Mouse (Mus musculus) intestine, embryonic 15.5 days (tissue): ENCODE results near the gene Cep97. TPM values are rescaled to one million over a fixed set of nuclear protein-coding genes. Genes with fewer than 3 reads are reported as not detected.

Source experiments
- ATAC-seq: fragments of 200-750 bp; cut with Nextera tagmentation; 2 replicates; pipeline ENCODE4 v1.8.0; 2017; ENCODE audit warnings: moderate TSS enrichment, moderate library complexity
- H3K27ac ChIP-seq: fragments of 300-500 bp; sonication (generic); 2 replicates; pipeline ENCODE4 v1.5.1; 2015; ENCODE audit warnings: mild to moderate bottlenecking, inconsistent platforms
- H3K27me3 ChIP-seq: fragments of 300-500 bp; sonication (generic); replicated peaks from 2 replicates; pipeline ENCODE4 v1.6.1; 2015; ENCODE audit warnings: inconsistent platforms
- H3K36me3 ChIP-seq: fragments of 300-500 bp; sonication (generic); 2 replicates; pipeline ENCODE4 v1.6.1; 2015; ENCODE audit warnings: inconsistent platforms
- H3K4me1 ChIP-seq: fragments of 300-500 bp; sonication (generic); replicated peaks from 2 replicates; pipeline ENCODE4 v1.6.1; 2015; ENCODE audit warnings: inconsistent platforms
- H3K4me2 ChIP-seq: fragments of 300-500 bp; sonication (generic); replicated peaks from 2 replicates; pipeline ENCODE4 v1.6.1; 2015; ENCODE audit warnings: mild to moderate bottlenecking, inconsistent platforms
- H3K4me3 ChIP-seq: fragments of 300-500 bp; sonication (generic); replicated peaks from 2 replicates; pipeline ENCODE4 v1.5.1; 2015; ENCODE audit warnings: inconsistent platforms
- H3K9ac ChIP-seq: fragments of 300-500 bp; sonication (generic); 2 replicates; pipeline ENCODE4 v1.6.1; 2015; ENCODE audit warnings: inconsistent platforms
- H3K9me3 ChIP-seq: fragments of 300-500 bp; sonication (generic); 2 replicates; pipeline ENCODE4 v1.6.1; 2016; ENCODE audit warnings: inconsistent platforms
- WGBS: fragments of 180-500 bp; shearing (Covaris S2); methylation state at CpG from one replicate; pipeline ENCODE4 v1.1.7; 2015; 5-methylcytosine and 5-hydroxymethylcytosine counted together
- polyA plus RNA-seq: library from polyadenylated mRNA; unstranded; fragments of >200 nt; fragmentation: Nextera tagmentation; extraction: Ambion mirVana; gene quantifications from 2 replicates; pipeline ENCODE4 v1.2.1, GENCODE M21; 2015

The Cep97 gene
- 5.9 and 6.7 TPM in 2 replicates for polyA plus RNA-seq

GRCm38 (mm10) chr16:55934453-55935037 is at the start of gene Cep97:
Gene Cep97 (minus strand): TSS chr16:55934855.
- peak; percentile 99 for ATAC-seq
- Histone ChIP-seq H3K4me1 (no peaks in the 10 kb centered on the region), H3K9ac (peak within 1 kb of the TSS; percentile 69), H3K27ac (no peak within 1 kb of the TSS), H3K4me3 (peak within 1 kb of the TSS; percentile 71), H3K36me3 (no peaks in the 10 kb centered on the region), H3K27me3 (no peaks in the 10 kb centered on the region), H3K4me2 (peak within 1 kb of the TSS; percentile 80), H3K9me3 (no peaks in the 10 kb centered on the region)
- WGBS, result under 1% methylated on average over 24 of the region's 24 CpGs

DNA sequence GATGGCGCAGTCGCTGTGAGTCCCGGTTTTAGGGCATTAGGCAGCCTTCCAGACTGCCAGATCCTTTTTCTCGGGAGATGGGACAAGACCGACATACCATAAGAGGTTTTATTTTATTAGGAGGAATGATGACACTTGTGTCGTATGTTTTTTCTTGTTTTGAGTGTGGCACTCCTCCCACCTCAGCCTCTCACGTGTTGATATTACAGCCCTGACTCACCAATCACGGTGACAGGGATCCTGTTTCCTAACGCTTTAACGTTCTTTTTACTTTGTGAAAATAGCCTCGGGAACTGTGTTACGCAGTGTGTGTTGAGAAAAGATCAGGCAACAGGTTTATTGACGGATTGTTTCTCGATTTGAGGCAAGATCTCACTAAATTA is 40.2 kb upstream of the Cep97 start:
- Histone ChIP-seq H3K4me1 (peaks cover 18% of the 10 kb centered on the region), H3K36me3 (peaks cover 11% of the 10 kb centered on the region; the same call in 1 of the 2 replicates), H3K9ac (peak overlapping the region; percentile 95), H3K27ac (peak overlapping the region; percentile 91), H3K9me3 (no peaks in the 10 kb centered on the region), H3K4me2 (peak overlapping the region; percentile 57), H3K4me3 (peak overlapping the region; percentile 100), H3K27me3 (no peaks in the 10 kb centered on the region)
- 4% methylated on average over 14 of the region's 14 CpGs for WGBS
- peak; percentile 37 for ATAC-seq

DNA sequence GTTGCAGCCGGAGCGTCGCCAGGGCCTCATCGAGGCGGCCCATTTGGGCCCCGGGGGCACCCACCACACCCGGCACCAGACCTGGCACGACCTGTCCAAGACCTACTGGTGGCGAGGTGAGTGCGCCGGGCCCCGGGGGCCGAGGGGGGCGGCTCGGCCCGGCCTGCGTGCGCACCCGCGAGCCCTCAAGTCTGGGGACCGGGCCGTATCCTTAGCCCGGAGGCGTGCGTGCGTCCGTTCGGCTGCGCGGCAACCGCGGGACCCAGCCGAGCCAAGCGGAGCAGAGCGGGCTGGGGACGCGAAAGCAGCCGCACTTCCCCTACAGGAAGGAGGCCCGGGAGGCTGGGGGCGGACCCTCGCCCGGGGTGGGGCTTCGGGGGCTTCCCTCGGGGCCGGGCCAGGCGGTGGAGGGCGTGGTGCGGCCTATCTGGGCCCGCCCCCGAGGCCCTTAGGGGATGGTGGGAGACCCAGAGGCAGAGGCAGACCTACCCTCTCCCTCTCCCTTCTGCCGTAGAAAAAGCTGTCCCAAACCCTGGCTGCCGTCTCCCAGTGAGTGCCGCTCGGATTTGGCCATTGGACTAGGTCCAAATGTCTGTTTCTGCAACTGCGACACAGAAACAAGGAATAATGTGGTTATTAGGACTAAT is 39.7 kb upstream of the Cep97 start:
- H3K4me2 ChIP-seq, result peak overlapping the region; percentile 57
- peaks cover 20% of the 10 kb centered on the region for H3K4me1 ChIP-seq
- no peaks in the 10 kb centered on the region for H3K27me3 ChIP-seq
- peak; percentile 91 for ATAC-seq
- peak overlapping the region; percentile 95 for H3K9ac ChIP-seq
- H3K27ac ChIP-seq, result peak overlapping the region; percentile 91
- no peaks in the 10 kb centered on the region for H3K9me3 ChIP-seq
- under 1% methylated on average over 55 of the region's 55 CpGs for WGBS
- peaks cover 16% of the 10 kb centered on the region for H3K36me3 ChIP-seq
- H3K4me3 ChIP-seq, result peak overlapping the region; percentile 100

DNA sequence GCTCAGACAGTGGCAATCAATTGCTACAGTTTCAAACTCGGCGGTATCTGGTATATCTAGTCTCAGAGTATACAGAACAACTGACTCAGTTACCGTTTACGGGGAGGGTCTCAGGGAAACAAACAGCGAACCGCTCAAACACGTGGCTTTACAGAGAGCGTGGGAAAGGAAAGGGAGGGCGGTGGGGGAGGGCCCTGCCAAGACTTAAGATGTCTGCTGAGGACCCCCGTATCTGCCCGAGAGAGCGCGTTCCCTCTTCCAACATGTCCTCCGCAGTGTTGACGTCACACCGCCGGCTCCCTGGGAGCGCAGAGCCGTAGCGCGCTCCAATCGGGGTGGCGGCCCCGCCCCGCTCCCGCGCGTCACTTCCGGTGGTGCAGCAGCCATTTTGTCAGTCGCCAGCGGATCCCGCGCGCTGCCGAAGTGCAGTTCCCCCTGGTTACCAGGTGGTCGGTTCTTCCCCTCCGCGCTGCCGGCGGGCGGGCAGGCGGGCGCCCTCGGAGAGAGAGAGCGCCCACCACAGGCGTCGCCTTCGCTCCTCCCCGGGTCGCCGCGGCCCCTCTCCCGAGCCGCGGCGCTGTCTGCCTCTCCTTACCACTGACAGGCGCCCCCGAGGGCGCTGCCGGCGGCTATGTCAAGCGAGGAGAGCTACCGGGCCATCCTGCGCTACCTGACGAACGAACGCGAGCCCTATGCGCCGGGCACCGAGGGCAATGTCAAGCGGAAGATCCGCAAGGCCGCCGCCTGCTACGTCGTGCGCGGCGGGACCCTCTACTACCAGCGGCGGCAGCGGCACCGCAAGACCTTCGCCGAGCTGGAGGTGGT is 39.0 kb upstream of the Cep97 start, which contains the start of gene Zbtb11:
Gene Zbtb11, plus strand, starts transcription at position 453 of the 825 bp plus-strand sequence.
- Histone ChIP-seq H3K4me3 (peak within 1 kb of the TSS; percentile 100), H3K4me1 (peaks cover 20% of the 10 kb centered on the region), H3K9ac (peak within 1 kb of the TSS; percentile 95), H3K9me3 (no peaks in the 10 kb centered on the region), H3K4me2 (peak within 1 kb of the TSS; percentile 57), H3K27ac (peak within 1 kb of the TSS; percentile 91), H3K36me3 (peaks cover 19% of the 10 kb centered on the region), H3K27me3 (no peaks in the 10 kb centered on the region)
- peak; percentile 96 for ATAC-seq
- WGBS, result under 1% methylated on average over 84 of the region's 86 CpGs

DNA sequence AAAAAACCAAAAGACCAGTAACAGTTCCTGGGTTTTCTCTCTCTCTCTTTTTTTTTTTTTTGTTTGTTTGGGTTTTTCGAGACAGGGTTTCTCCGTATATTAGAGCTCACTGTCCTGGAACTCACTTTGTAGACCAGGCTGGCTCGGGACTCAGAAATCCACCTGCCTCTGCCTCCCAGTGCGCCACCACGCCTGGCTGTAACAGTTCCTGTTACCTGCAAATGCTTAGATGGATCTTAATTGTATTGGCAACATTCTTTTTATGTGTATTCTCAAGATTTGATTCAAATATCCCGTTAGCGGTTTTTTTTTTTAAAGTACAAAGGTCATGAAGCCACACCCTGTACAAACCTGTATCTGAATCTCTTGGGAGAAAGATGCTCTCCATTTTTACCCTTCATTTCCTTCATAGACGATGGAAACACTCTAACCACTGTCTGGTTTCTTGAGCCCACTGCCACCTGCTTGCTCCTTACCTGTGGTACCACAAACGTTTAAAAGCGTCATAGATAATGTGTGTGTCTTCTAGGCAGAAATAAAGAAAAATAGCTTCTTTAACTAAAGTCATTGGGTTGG is 38.1 kb upstream of the Cep97 start:
- peaks cover 19% of the 10 kb centered on the region for H3K36me3 ChIP-seq
- ATAC-seq, result no peak
- H3K4me3 ChIP-seq, result peak overlapping the region; percentile 100
- peak overlapping the region; percentile 70; the same call in 1 of the 2 replicates for H3K27ac ChIP-seq
- H3K9ac ChIP-seq, result no peak overlapping the region
- H3K9me3 ChIP-seq, result no peaks in the 10 kb centered on the region
- peaks cover 22% of the 10 kb centered on the region for H3K4me1 ChIP-seq
- 47% methylated on average over 10 of the region's 10 CpGs for WGBS
- H3K27me3 ChIP-seq, result no peaks in the 10 kb centered on the region
- H3K4me2 ChIP-seq, result peak overlapping the region; percentile 57

DNA sequence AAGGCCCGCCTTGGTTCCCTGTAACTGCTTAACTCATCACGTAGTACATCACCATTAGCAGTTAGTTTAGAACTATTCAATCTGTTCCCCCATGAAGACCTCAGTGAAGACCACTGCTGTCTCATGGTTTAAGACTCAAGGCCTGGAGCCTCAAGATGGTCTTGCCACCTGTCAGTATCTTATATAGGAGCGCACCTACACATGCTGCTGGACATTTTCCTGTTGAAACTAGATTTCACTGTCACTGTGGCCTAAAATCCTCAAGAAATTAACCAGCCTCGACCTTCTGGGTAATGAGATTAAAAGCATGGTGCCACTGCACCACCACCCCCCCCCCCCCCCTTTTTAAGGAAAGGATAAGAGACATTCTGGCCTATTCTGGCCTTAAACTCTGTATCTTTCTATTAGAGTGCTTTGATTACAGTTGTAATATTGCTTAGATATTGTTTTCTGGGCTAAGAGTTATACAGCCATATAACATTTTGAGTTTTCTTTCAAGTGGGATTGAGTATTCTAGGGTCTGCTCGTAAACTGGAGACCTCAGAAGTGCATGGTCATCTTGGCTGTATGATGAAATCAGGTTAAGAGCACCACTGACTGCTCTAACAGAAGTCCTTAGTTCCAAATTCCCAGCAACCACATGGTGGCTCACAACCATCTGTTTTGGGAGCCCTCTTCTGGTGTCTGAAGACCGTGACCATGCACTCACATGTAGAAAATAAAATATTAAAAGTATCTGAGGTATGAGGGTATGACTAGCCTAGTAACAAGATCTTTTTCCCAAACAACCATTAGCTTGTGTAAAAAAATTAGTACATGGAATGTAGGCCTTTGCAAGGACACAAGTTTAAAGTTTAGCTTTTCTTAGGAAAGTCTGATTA is 37.3 kb upstream of the Cep97 start:
- no peak overlapping the region for H3K27ac ChIP-seq
- H3K4me2 ChIP-seq, result no peak overlapping the region
- no peaks in the 10 kb centered on the region for H3K27me3 ChIP-seq
- no peak overlapping the region for H3K9ac ChIP-seq
- peaks cover 25% of the 10 kb centered on the region for H3K4me1 ChIP-seq
- peaks cover 19% of the 10 kb centered on the region for H3K36me3 ChIP-seq
- no peak overlapping the region for H3K4me3 ChIP-seq
- no peaks in the 10 kb centered on the region for H3K9me3 ChIP-seq
- ATAC-seq, result no peak
- 81% methylated on average over 6 of the region's 6 CpGs for WGBS

DNA sequence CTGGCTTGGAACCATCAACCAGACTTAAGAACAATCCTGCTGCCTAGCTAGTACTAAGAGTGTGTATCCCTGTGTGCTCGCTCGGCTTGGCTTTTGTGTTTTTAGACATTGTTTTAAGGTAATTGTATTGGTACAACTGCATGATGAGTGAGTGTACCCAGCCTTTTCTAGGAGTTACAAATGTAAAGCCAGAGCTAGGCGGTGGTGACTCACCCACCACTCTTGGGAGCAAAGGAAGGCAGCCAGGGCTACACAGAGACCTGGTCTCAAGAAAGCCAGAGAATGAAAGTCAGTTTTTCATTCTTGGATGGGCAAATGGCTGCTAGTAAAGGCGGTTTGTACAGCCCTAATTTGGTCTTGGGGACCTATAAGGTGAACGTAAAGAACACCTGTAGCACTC is 35.8 kb upstream of the Cep97 start:
- 94% methylated on average over 5 of the region's 5 CpGs for WGBS
- no peak for ATAC-seq
- H3K4me1 ChIP-seq, result peaks cover 25% of the 10 kb centered on the region
- peaks cover 19% of the 10 kb centered on the region for H3K36me3 ChIP-seq
- no peak overlapping the region for H3K27ac ChIP-seq
- H3K9me3 ChIP-seq, result no peaks in the 10 kb centered on the region
- no peaks in the 10 kb centered on the region for H3K27me3 ChIP-seq
- no peak overlapping the region for H3K9ac ChIP-seq
- H3K4me3 ChIP-seq, result no peak overlapping the region
- no peak overlapping the region for H3K4me2 ChIP-seq

DNA sequence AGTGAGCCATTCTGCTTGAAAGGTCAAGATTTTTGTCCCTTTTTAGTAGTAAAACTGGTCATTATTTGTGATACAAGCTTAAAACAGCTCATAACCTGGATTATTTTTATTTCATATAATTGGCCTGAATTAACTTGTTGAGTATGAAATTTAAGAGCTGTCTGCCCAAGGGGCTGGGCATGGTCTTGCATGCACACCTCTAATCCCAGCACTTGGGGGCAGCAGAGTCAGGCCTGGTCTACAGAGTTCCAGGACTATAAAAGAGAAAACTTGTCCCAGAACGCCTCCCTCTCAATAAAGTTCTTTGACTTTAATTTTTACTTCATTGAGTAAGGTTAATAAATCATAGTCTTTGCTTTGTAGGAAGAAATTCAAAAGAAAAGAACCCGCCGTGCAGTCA is 34.5 kb upstream of the Cep97 start:
- Histone ChIP-seq H3K9me3 (no peaks in the 10 kb centered on the region), H3K9ac (no peak overlapping the region), H3K27me3 (no peaks in the 10 kb centered on the region), H3K36me3 (peaks cover 19% of the 10 kb centered on the region), H3K4me2 (no peak overlapping the region), H3K4me1 (peaks cover 20% of the 10 kb centered on the region), H3K27ac (no peak overlapping the region), H3K4me3 (no peak overlapping the region)
- ATAC-seq, result no peak
- 82% methylated on average over 3 of the region's 3 CpGs for WGBS

- no peak overlapping the region for H3K27ac ChIP-seq
- no peaks in the 10 kb centered on the region for H3K9me3 ChIP-seq
- peaks cover 19% of the 10 kb centered on the region for H3K36me3 ChIP-seq
- peaks cover 14% of the 10 kb centered on the region; the same call in 1 of the 2 replicates for H3K4me1 ChIP-seq
- H3K4me3 ChIP-seq, result peak overlapping the region; percentile 77
- ATAC-seq, result no peak
- H3K9ac ChIP-seq, result peak overlapping the region; percentile 90
- H3K4me2 ChIP-seq, result peak overlapping the region; percentile 84
- H3K27me3 ChIP-seq, result no peaks in the 10 kb centered on the region
- WGBS, result 38% methylated on average over 1 of the region's 1 CpGs
Measured at GRCm38 (mm10) chr16:55967221-55967620, 32.6 kb upstream of the Cep97 start.

GRCm38 (mm10) chr16:55966212-55966871 is 31.7 kb upstream of the Cep97 start, which contains the start of gene Rpl24:
Gene Rpl24 (plus strand): TSS chr16:55966275.
- Histone ChIP-seq H3K27ac (peak within 1 kb of the TSS; percentile 79), H3K36me3 (peaks cover 14% of the 10 kb centered on the region), H3K4me3 (peak within 1 kb of the TSS; percentile 77), H3K9me3 (no peaks in the 10 kb centered on the region), H3K27me3 (no peaks in the 10 kb centered on the region), H3K4me2 (peak within 1 kb of the TSS; percentile 84), H3K4me1 (peaks cover 8% of the 10 kb centered on the region; the same call in 1 of the 2 replicates), H3K9ac (peak within 1 kb of the TSS; percentile 90)
- under 1% methylated on average over 42 of the region's 42 CpGs for whole genome bisulfite sequencing
- ATAC-seq, result peak; percentile 95
